ENCODE assay signal across 9 mouse cellular contexts in genomic region chr19:35924418-35924817, GRCm38 (mm10).
DNase-seq lines count a peak whose midpoint lies in the region; ATAC-seq and TF ChIP-seq lines count a peak whose summit lies in the region.
"Had no signal": no experiment of that assay in that cellular context is flagged by ENCODE, and none has a peak within 500 bp of the region (broad histone marks: within the 10 kb centered on the region; RNA-seq: fewer than 3 reads in every experiment).

No protein-coding gene starts in this region.

- no peak overlapping the region for H3K27ac ChIP-seq in midbrain, embryonic 15.5 days
- H3K27ac ChIP-seq in midbrain, embryonic 13.5 days = no peak overlapping the region
- no peak overlapping the region for H3K27ac ChIP-seq in heart, embryonic 16.5 days (ENCODE audit: low read length)
- H3K27ac ChIP-seq in olfactory bulb, adult 2 months (ENCODE audit: insufficient read depth, low read depth, low read length) = peak overlapping the region; percentile 10; the same call in 1 of the 2 replicates
- H3K27ac ChIP-seq: heart, embryonic 15.5 days had no signal

- no peaks in the 10 kb centered on the region for H3K27me3 ChIP-seq in midbrain, embryonic 15.5 days (replicated peaks)
- no peaks in the 10 kb centered on the region for H3K27me3 ChIP-seq in midbrain, embryonic 13.5 days
- no peaks in the 10 kb centered on the region for H3K27me3 ChIP-seq in heart, embryonic 16.5 days (ENCODE audit: control insufficient read depth, insufficient read depth, low read length)
- H3K27me3 ChIP-seq: heart, embryonic 15.5 days had no signal

- H3K4me2 ChIP-seq in midbrain, embryonic 15.5 days = no peak overlapping the region
- no peak overlapping the region for H3K4me2 ChIP-seq in midbrain, embryonic 13.5 days (replicated peaks)
- H3K4me2 ChIP-seq in heart, embryonic 16.5 days (ENCODE audit: low read depth, low read length) = no peak overlapping the region
- H3K4me2 ChIP-seq: heart, embryonic 15.5 days had no signal

- no peak for TF ChIP-seq CTCF in olfactory bulb, adult 2 months (IDR thresholded peaks at IDR 0.05; ENCODE audit: insufficient read depth, low read depth, low read length)

- peak; percentile 87 for ATAC-seq in midbrain, embryonic 15.5 days (replicated peaks)
- no peak for ATAC-seq in midbrain, embryonic 13.5 days
- ATAC-seq in heart, embryonic 16.5 days (replicated peaks; ENCODE audit: extremely low read depth, insufficient read depth, low FRiP score) = peak; percentile 72
- no peak for ATAC-seq in granulocyte monocyte progenitor cell, adult 5-6 weeks (replicated peaks; ENCODE audit: poor library complexity, severe bottlenecking)

- DNase-seq in cerebellum, adult 8-10 months = peak; percentile 17
- DNase-seq in layer of hippocampus, postnatal 14 days (ENCODE audit: low spot score in 2 of 2) = peak; percentile 68 to 76
- no peak for DNase-seq in testis, postnatal 10 days (ENCODE audit: low spot score)

- H3K4me1 ChIP-seq in midbrain, embryonic 15.5 days = no peaks in the 10 kb centered on the region
- H3K4me1 ChIP-seq in midbrain, embryonic 13.5 days (replicated peaks) = no peaks in the 10 kb centered on the region
- H3K4me1 ChIP-seq in heart, embryonic 16.5 days (ENCODE audit: control insufficient read depth, insufficient read depth, low read length) = no peaks in the 10 kb centered on the region
- H3K4me1 ChIP-seq in olfactory bulb, adult 2 months (ENCODE audit: control insufficient read depth, insufficient read depth, low read length) = peaks cover 6% of the 10 kb centered on the region
- H3K4me1 ChIP-seq: heart, embryonic 15.5 days had no signal

- H3K9ac ChIP-seq in midbrain, embryonic 15.5 days = no peak overlapping the region
- no peak overlapping the region for H3K9ac ChIP-seq in midbrain, embryonic 13.5 days (replicated peaks)
- H3K9ac ChIP-seq in heart, embryonic 16.5 days (ENCODE audit: low read length) = no peak overlapping the region
- H3K9ac ChIP-seq: heart, embryonic 15.5 days had no signal

- H3K36me3 ChIP-seq in midbrain, embryonic 15.5 days (replicated peaks) = no peaks in the 10 kb centered on the region
- no peaks in the 10 kb centered on the region for H3K36me3 ChIP-seq in midbrain, embryonic 13.5 days
- H3K36me3 ChIP-seq in heart, embryonic 16.5 days (ENCODE audit: control insufficient read depth, insufficient read depth) = no peaks in the 10 kb centered on the region
- H3K36me3 ChIP-seq: heart, embryonic 15.5 days had no signal

- TF ChIP-seq POLR2A in olfactory bulb, adult 2 months (IDR thresholded peaks at IDR 0.05; ENCODE audit: insufficient read depth, low read depth, low read length) = no peak

- H3K9me3 ChIP-seq in midbrain, embryonic 15.5 days = no peaks in the 10 kb centered on the region
- no peaks in the 10 kb centered on the region for H3K9me3 ChIP-seq in midbrain, embryonic 13.5 days
- no peaks in the 10 kb centered on the region for H3K9me3 ChIP-seq in heart, embryonic 16.5 days (replicated peaks; ENCODE audit: control insufficient read depth, low read length)
- H3K9me3 ChIP-seq: heart, embryonic 15.5 days had no signal

- 57% methylated on average over 5 of the region's 5 CpGs for WGBS in midbrain, embryonic 15.5 days
- WGBS in midbrain, embryonic 13.5 days = 64% methylated on average over 5 of the region's 5 CpGs
- 33% methylated on average over 5 of the region's 5 CpGs for WGBS in heart, embryonic 16.5 days
- WGBS in olfactory bulb, adult 2 months = 27% methylated on average over 5 of the region's 5 CpGs

- H3K4me3 ChIP-seq in midbrain, embryonic 15.5 days = no peak overlapping the region
- no peak overlapping the region for H3K4me3 ChIP-seq in midbrain, embryonic 13.5 days (replicated peaks)
- H3K4me3 ChIP-seq in heart, embryonic 16.5 days (ENCODE audit: low read length) = no peak overlapping the region
- H3K4me3 ChIP-seq in olfactory bulb, adult 2 months (ENCODE audit: insufficient read depth, low read depth, low read length) = no peak overlapping the region
- H3K4me3 ChIP-seq: heart, embryonic 15.5 days had no signal

Comparison
In these comparisons a context has a peak if more than half of its experiments do, and no peak if none do; other contexts are left out.
1. ATAC-seq: peak in midbrain, embryonic 15.5 days (single experiment) and heart, embryonic 16.5 days (single experiment); none in midbrain, embryonic 13.5 days (single experiment) and granulocyte monocyte progenitor cell, adult 5-6 weeks (single experiment).